Mouse (Mus musculus) heart, embryonic 11.5 days (tissue): Measurements from ENCODE around the gene Mcrip2. TPM values are rescaled to one million over a fixed set of nuclear protein-coding genes. Genes with fewer than 3 reads are reported as not detected.

ENCODE experiments used
- ATAC-seq: fragments of 200-750 bp; cut with Nextera tagmentation; replicated peaks from 2 replicates; pipeline ENCODE4 v1.8.0; 2017; ENCODE audit warnings: moderate library complexity; ENCODE audit not compliant: insufficient number of reproducible peaks, low FRiP score, low TSS enrichment
- H3K27ac ChIP-seq: fragments of 300-500 bp; sonication (generic); 2 replicates; pipeline ENCODE4 v1.5.1; 2014; ENCODE audit warnings: mild to moderate bottlenecking, low read depth, low read length
- H3K27me3 ChIP-seq: fragments of 300-500 bp; sonication (generic); 2 replicates; pipeline ENCODE4 v1.6.1; 2014; ENCODE audit warnings: mild to moderate bottlenecking, low read length, mixed read lengths; ENCODE audit not compliant: control insufficient read depth, insufficient read depth
- H3K36me3 ChIP-seq: fragments of 300-500 bp; sonication (generic); 2 replicates; pipeline ENCODE4 v1.6.1; 2014; ENCODE audit warnings: mild to moderate bottlenecking, low read length, moderate library complexity, mixed read lengths; ENCODE audit not compliant: control insufficient read depth, insufficient read depth
- H3K4me1 ChIP-seq: fragments of 300-500 bp; sonication (generic); 2 replicates; pipeline ENCODE4 v1.6.1; 2014; ENCODE audit warnings: low read length; ENCODE audit not compliant: control insufficient read depth, insufficient read depth
- H3K4me2 ChIP-seq: fragments of 300-500 bp; sonication (generic); 2 replicates; pipeline ENCODE4 v1.6.1; 2014; ENCODE audit warnings: mild to moderate bottlenecking, moderate library complexity
- H3K4me3 ChIP-seq: fragments of 300-500 bp; sonication (generic); 2 replicates; pipeline ENCODE4 v1.5.1; 2014; ENCODE audit warnings: low read depth, low read length
- H3K9ac ChIP-seq: fragments of 300-500 bp; sonication (generic); 2 replicates; pipeline ENCODE4 v1.6.1; 2014; ENCODE audit warnings: mild to moderate bottlenecking, low read depth, low read length, moderate library complexity
- H3K9me3 ChIP-seq: fragments of 300-500 bp; sonication (generic); replicated peaks from 2 replicates; pipeline ENCODE4 v1.6.1; 2016; ENCODE audit warnings: low read length; ENCODE audit not compliant: control insufficient read depth
- WGBS: fragments of 180-500 bp; shearing (Covaris S2); extraction: QIAGEN DNeasy Blood & Tissue Kit; methylation state at CpG from one replicate; pipeline ENCODE4 v1.1.7; 2014; ENCODE audit not compliant: insufficient replicate concordance; 5-methylcytosine and 5-hydroxymethylcytosine counted together
- polyA plus RNA-seq: library from polyadenylated mRNA; unstranded; fragments of >200 nt; fragmentation: Nextera tagmentation; extraction: Ambion mirVana; gene quantifications from 2 replicates; pipeline ENCODE4 v1.2.1, GENCODE M21; 2014

The Mcrip2 gene
- polyA plus RNA-seq, 1 experiment from 2014 or later: 168 TPM

DNA sequence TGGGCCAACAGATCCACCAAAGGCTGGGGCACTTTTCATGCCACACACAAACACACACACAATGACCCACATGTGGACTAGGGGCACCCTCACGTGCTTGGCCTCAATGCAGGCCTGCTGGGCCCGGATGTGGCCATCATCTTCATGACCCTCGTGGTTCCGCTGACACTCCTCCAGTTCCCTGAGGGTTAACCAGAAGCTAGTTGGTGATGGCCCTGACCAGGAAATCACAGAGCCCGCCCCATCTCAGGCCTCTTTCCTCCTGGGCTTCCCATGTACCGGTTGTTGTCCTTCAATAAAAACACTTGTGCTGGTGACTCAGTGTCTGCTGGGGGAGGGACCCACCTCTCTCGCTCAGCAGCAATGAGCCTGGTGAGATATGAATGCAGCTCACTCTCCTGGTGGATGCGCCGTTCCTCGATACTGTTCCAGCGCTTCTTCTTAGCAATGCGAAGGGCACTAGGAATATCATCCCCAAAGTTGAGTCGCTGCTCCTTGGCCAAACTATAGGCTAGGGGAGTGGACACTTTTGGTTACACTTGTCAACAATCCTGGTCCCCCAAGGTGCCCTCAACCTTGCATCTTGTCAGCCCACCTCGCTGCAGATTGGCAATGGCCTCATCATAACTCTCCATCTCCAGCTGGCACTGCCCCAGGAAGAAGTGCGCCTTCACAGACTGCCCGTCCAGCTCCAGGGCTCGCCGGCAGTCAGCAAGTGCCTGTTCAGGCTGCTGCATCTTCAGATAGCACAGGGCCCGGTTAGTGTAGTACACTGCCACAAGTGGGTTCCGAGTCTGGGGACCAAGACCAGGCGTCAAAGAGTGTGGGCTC, 36.9 kb downstream of the Mcrip2 start:
- ATAC-seq: no peak
- Histone ChIP-seq H3K27ac (peak overlapping the region; percentile 99; the same call in 1 of the 2 replicates), H3K4me3 (peak overlapping the region; percentile 88), H3K4me2 (peak overlapping the region; percentile 98), H3K27me3 (no peaks in the 10 kb centered on the region), H3K9me3 (no peaks in the 10 kb centered on the region), H3K36me3 (peaks cover 24% of the 10 kb centered on the region), H3K9ac (peak overlapping the region; percentile 92), H3K4me1 (peaks cover 61% of the 10 kb centered on the region)
- 50% methylated on average over 21 of the region's 21 CpGs for WGBS

- 88% methylated on average over 14 of the region's 14 CpGs for WGBS
- H3K4me1 ChIP-seq: peaks cover 53% of the 10 kb centered on the region
- peak overlapping the region; percentile 98 for H3K4me2 ChIP-seq
- peak overlapping the region; percentile 92; the same call in 1 of the 2 replicates for H3K9ac ChIP-seq
- peak overlapping the region; percentile 88 for H3K4me3 ChIP-seq
- no peaks in the 10 kb centered on the region for H3K27me3 ChIP-seq
- H3K36me3 ChIP-seq: peaks cover 27% of the 10 kb centered on the region
- no peaks in the 10 kb centered on the region for H3K9me3 ChIP-seq
- no peak for ATAC-seq
- H3K27ac ChIP-seq: no peak overlapping the region
Observed at GRCm38 (mm10) chr17:25830806-25831431, 37.6 kb downstream of the Mcrip2 start.

- ATAC-seq: no peak
- Histone ChIP-seq H3K36me3 (peaks cover 27% of the 10 kb centered on the region), H3K4me3 (peak overlapping the region; percentile 69), H3K9me3 (no peaks in the 10 kb centered on the region), H3K4me1 (peaks cover 47% of the 10 kb centered on the region), H3K4me2 (peak overlapping the region; percentile 83), H3K27ac (no peak overlapping the region), H3K9ac (no peak overlapping the region), H3K27me3 (no peaks in the 10 kb centered on the region)
- WGBS: 81% methylated on average over 4 of the region's 4 CpGs
Observed at GRCm38 (mm10) chr17:25830200-25830753, 38.3 kb downstream of the Mcrip2 start.

DNA sequence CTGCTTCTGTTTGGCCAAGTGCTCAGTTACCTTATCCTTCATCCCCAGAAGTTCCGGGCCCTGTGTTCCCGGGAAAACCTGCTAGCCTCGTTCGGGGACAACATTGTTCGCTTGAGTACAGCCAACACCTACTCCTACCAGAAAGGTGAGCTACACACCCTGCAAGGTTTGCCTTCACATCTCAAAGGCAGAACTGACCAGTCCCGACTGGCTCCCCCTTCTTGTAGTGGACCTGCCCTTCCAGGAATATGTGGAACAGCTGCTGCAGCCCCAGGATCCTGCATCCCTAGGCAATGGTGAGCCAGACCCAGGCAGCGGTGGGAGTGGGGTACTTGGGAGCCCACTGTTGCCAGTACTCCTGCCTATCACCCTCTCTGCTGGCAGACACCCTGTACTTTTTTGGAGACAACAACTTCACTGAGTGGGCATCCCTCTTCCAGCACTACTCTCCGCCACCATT, 39.0 kb downstream of the Mcrip2 start:
- Histone ChIP-seq H3K4me1 (peaks cover 44% of the 10 kb centered on the region), H3K9ac (peak overlapping the region; percentile 78), H3K4me2 (peak overlapping the region; percentile 83), H3K36me3 (peaks cover 27% of the 10 kb centered on the region), H3K4me3 (peak overlapping the region; percentile 69), H3K27me3 (no peaks in the 10 kb centered on the region), H3K27ac (peak overlapping the region; percentile 84), H3K9me3 (no peaks in the 10 kb centered on the region)
- whole genome bisulfite sequencing: 34% methylated on average over 8 of the region's 8 CpGs
- ATAC-seq: no peak

- H3K4me2 ChIP-seq: peak within 1 kb of the TSS; percentile 83
- peak within 1 kb of the TSS; percentile 69 for H3K4me3 ChIP-seq
- peak within 1 kb of the TSS; percentile 78 for H3K9ac ChIP-seq
- peak within 1 kb of the TSS; percentile 84 for H3K27ac ChIP-seq
- no peaks in the 10 kb centered on the region for H3K9me3 ChIP-seq
- H3K36me3 ChIP-seq: peaks cover 27% of the 10 kb centered on the region
- H3K4me1 ChIP-seq: peaks cover 44% of the 10 kb centered on the region
- 1% methylated on average over 32 of the region's 32 CpGs for WGBS
- H3K27me3 ChIP-seq: no peaks in the 10 kb centered on the region
- ATAC-seq: 0 out of 2 replicates have a peak, but pooled peaks have one; percentile 4
Observed at GRCm38 (mm10) chr17:25828712-25829557, 39.6 kb downstream of the Mcrip2 start, which contains the start of gene Jmjd8. TSS of gene Jmjd8 (plus strand) at chr17:25828867.

DNA sequence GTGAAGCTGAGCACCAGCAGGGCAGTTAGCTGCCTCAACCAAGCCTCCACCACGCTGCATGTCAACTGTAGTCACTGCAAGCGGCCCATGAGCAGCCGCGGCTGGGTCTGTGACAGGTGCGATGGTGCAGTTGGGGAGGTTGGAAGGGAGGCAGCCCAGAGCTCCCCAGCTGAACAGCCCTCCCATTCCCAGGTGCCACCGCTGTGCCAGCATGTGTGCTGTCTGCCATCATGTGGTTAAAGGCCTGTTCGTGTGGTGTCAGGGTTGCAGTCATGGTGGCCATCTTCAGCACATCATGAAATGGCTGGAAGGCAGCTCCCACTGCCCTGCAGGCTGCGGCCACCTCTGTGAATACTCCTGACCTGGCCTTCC, 40.4 kb downstream of the Mcrip2 start:
- Histone ChIP-seq H3K4me2 (peak overlapping the region; percentile 83), H3K36me3 (peaks cover 27% of the 10 kb centered on the region), H3K9me3 (no peaks in the 10 kb centered on the region), H3K4me3 (peak overlapping the region; percentile 69), H3K4me1 (peaks cover 45% of the 10 kb centered on the region), H3K27me3 (no peaks in the 10 kb centered on the region), H3K9ac (peak overlapping the region; percentile 30; the same call in 1 of the 2 replicates), H3K27ac (peak overlapping the region; percentile 84; the same call in 1 of the 2 replicates)
- 85% methylated on average over 8 of the region's 8 CpGs for WGBS
- ATAC-seq: no peak

DNA sequence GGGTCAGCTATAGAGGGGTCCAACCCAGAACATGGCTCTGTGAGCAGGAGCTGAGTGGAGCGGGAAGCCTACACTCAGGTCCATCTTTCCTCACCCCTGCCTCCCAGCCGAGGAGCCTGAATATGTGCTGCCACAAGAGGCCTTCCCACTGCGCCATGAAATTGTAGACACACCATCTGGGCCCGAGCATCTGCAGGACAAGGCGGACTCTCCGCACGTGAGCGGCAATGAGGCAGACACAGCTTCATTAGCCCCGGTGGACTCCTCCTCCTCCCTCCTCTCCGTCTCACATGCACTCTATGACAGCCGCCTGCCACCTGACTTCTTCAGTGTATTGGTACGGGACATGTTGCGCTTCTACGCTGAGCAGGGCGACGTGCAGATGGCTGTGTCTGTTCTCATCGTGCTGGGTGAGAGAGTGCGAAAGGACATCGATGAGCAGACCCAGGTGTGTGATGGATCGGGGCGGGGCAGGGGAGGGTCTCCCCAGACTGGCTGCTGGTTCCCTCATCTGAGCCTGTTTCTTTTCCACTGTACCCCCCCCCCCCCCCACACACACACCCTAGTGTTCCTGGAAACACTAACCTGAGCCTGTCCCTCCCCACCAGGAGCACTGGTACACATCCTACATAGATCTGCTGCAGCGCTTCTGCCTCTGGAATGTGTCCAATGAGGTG, 40.9 kb downstream of the Mcrip2 start:
- H3K9me3 ChIP-seq: no peaks in the 10 kb centered on the region
- H3K27ac ChIP-seq: no peak overlapping the region
- H3K9ac ChIP-seq: no peak overlapping the region
- H3K36me3 ChIP-seq: peaks cover 27% of the 10 kb centered on the region
- peak overlapping the region; percentile 69; the same call in 1 of the 2 replicates for H3K4me3 ChIP-seq
- H3K4me1 ChIP-seq: peaks cover 45% of the 10 kb centered on the region
- WGBS: 94% methylated on average over 22 of the region's 22 CpGs
- 0 out of 2 replicates have a peak, but pooled peaks cover 1% of the 10 kb centered on the region for H3K27me3 ChIP-seq
- H3K4me2 ChIP-seq: no peak overlapping the region; the same call in 1 of the 2 replicates
- no peak for ATAC-seq
